Mouse (Mus musculus) thymus, postnatal 36 days (tissue): Measurements from ENCODE around the gene Pomt1.
A peak's percentile ranks its signal among the peaks of the same experiment; 100 is the strongest.
"Not testable (repeated sequence)": the region's sequence is repeated elsewhere in the genome, so short reads cannot be mapped to it uniquely, and the experiment has no call there.

Source experiments
- DNase-seq, 2 experiments: peaks; one replicate each; pipeline ENCODE4 v3.0.0; 2022; ENCODE audit warnings: mixed read lengths in 2 of 2

The Pomt1 gene

DNA sequence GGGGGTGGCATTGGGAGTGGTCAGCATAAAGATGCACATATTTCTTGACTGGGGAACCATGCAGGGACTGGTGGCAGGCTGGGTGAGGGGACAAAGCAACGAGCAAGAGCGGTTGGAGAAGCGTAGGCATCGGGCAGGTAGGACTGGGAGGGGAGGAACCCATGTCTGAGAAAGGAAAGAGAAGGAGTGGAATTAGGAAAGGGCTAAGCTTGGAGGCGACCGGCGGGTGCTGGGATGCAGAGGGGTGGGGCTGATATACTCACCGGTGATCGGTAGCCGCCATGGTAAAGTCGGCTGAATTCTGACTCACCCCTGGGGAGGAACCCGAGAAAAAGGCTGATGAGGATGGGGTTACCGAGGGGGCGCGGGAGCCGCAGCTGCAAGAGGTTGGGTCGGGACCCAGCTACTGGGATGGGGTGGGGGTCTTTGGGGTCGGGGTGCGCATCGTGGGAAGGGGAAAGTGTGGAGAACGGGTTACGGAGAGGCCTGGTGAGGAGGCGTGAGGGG is 51.0 kb downstream of the Pomt1 start, which contains the start of gene Golga2:
Gene Golga2 (plus strand): TSS at position 51 of the 507 bp plus-strand sequence.
- no peak for DNase-seq

DNA sequence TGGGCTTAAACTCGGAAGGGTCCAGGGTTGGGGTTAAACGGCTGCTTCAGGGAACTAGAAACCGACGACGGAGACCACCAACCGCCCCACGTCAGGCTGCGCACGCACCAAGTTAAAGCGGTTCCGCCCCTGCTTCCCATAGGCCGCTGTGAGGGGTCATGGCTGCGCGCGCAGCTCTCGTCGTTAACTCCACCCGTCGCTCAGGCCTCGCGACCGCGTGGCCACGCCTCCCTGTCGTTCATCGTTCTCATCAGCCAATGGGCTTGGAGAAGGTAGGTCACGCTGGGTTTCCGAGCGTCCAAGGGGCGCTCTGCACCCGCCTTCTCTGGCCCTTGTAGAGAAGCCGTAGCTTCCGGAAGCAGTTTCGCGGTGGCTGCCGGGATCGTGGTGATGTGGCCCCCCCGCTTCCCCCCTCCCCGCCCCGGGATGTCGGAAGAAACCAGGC is 51.6 kb downstream of the Pomt1 start, which contains the start of gene Swi5:
Gene Swi5 (minus strand): TSS at position 153 of the 445 bp plus-strand sequence.
- DNase-seq: peak; percentile 98

DNA sequence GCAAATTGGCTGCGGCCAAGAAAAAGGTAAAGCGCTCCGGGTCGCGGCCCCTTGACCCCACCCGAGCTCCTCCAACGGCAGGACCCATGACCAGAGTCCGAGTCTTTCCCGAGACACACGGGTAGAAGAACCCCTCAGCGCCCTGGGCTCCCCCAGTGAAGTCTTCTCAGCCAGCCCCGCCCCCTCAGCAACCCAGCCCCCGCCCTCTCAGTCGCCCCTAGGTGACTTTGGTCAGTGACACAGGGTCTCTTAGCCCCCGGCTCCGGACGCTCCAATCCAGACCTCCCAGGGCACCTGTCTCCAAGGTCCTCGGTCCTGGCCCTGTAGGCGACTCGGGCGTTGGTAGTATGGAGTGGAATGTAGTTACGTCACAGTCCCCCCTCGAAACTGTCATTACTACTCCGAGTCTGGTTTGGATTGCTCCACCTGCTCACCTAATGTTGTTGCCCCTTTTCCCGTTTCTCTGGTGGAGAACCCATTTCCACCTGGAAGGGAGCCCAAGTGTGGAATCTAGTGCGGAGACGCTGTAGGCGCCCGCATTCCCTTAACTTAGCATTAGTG is 52.1 kb downstream of the Pomt1 start:
- DNase-seq: no peak

DNA sequence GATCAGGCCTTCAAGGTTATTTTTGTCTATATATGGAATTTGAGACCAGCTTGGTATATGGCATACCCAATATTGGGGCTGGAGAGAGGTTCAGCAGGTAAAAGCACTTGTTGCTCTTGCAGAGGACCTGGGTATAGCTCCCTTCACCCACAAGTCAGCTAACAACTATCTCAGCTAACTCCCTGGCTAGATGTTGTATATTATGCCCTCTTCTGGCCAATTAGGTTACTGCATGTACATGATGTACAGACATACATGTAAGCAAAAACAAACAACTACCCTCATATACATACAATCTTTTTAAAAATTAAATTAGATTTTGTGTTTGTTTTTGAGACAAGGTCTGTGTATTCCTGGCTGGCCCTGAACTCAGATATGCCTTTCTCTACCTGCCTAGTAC is 53.2 kb downstream of the Pomt1 start:
- no peak for DNase-seq

DNA sequence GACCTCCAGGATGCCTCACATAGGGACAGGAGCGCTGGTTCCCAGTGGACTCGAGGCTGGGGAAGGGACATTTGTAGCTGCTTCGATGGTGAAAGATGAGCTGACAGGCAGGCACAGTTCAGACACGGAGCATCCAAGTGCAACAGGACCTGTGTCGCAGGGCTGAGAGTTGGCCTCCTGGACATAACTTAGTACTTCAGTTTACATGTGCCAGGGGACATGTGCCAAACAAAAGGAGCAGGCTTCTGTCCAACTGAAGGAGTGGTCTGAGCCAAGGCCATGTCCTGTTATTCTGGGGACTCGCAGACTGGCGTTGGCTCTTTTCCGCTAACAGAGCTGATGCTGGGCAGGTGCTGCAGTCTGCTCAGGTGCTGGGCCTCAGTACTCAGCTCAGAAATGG is 58.0 kb downstream of the Pomt1 start:
- no peak for DNase-seq

DNA sequence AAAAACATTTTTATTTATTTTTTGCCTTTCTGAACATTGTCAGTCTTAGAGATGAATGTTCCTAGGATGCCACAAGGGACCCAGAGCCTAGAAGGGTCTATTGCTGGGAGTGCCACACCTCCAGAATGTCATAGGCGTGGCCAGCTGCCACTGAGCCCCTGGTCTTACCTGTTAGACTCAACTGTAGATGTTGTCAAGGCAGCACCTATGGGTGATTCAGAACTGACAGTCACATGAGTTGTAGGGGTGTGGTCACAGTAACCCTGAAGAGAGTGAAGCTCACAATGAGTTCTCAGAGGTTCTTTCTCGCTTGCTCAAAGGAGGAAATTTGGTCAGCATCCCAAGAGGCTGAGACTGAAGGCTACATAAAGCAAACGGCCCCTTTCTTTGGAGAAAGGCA is 58.9 kb downstream of the Pomt1 start:
- DNase-seq: no peak

DNA sequence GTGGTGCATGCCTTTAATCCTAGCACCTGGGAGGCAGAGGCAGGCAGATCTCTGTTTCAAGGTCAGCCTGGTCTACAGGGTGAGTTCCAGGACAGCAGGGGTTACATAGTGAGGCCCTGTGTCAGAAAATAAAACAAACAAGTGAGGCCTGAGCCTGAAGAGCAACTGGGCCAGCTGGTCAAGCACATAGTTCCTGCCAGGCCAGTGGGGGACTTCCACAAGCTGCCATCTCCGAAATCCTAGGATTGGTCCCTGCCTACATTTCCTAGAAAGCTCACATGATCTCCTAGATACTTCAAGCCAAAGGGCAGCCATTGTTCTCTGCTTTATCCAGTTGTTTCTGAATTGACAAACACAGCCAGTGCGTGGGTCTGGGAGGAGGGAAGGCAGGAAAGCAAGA is 59.5 kb downstream of the Pomt1 start:
- DNase-seq: not testable (repeated sequence)

DNA sequence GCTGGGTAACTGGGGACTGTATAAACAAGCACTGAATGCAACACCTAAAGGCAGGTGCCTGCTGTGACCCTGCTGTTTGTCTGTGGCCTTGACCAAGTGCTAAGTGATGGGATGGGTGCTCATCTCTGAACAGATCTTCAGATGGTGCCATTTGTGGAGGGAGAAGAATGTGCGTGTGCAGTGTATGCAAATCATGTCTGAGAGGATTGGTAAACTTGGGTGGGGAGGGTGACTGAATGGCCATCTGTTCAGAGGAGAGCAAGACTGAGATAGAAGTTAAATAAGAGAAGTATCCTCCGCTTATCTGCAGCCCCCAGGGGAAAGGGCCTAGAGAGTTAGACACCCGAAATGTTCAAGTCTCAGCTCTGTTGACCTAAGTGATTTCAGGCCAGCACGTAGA is 63.1 kb downstream of the Pomt1 start:
- no peak for DNase-seq

DNA sequence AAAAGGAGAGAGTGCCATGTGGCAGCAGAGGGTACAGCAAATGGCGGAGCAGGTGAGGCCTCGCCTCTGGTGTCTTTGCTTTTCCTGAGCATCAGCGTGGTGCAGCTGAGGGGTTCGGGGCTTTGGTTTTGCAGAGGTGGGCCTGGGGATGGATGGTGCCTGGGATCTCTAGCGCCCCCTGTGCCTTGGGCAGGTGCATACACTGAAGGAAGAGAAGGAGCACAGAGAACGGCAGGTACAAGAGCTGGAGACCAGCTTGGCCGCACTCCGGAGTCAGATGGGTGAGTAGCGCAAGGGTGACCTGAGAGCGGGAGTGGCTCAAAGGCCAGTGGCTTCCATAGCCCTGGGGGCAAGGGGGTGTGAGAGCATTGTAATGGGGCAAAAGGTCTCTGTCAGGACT is 66.6 kb downstream of the Pomt1 start:
- DNase-seq: no peak

DNA sequence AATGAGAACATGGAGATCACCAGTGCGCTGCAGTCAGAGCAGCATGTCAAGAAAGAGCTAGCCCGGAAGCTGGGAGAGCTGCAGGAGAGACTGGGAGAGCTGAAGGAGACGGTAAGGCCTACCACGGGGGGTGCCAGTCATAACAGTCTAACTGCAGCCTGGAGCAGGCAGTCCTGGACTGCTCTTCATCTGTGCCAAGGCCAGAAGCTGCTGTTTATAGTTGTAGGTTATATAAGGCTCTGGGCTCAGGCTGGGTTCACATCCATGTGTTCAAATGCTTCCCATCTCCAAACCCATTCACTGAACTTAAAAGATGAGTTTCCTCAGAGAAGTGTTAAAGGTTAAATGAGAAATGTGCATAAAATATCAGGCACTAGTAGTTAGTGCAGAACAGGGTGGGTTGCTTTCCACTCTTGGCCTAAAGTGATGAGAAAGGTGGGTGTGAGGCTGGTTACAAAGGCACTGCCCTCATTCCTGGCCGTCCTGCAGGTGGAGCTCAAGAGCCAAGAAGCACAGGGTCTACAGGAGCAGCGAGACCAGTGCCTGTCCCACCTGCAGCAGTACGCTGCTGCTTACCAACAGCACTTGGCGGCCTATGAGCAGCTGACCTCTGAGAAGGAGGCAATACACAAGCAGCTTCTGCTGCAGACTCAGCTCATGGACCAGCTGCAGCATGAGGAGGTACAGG is 67.9 kb downstream of the Pomt1 start:
- DNase-seq: peak; percentile 61 to 66
